Mouse (Mus musculus) lung, embryonic 15.5 days (tissue): ENCODE data around the gene Gm13271. TPM values are rescaled to one million over a fixed set of nuclear protein-coding genes. Genes with fewer than 3 reads are reported as not detected.
"Not testable (repeated sequence)": the region's sequence is repeated elsewhere in the genome, so short reads cannot be mapped to it uniquely, and the experiment has no call there.

ENCODE experiments used
- ATAC-seq: fragments of 200-750 bp; cut with Nextera tagmentation; 2 replicates; pipeline ENCODE4 v1.8.0; 2017; ENCODE audit warnings: moderate number of reproducible peaks, borderline replicate concordance; ENCODE audit not compliant: low FRiP score, low TSS enrichment; ENCODE audit errors: extremely low read depth
- H3K27ac ChIP-seq: fragments of 300-500 bp; sonication (generic); 2 replicates; pipeline ENCODE4 v1.5.1; 2015; ENCODE audit warnings: moderate library complexity, mild to moderate bottlenecking, inconsistent platforms
- H3K27me3 ChIP-seq: fragments of 300-500 bp; sonication (generic); 2 replicates; pipeline ENCODE4 v1.6.1; 2015; ENCODE audit warnings: inconsistent platforms
- H3K36me3 ChIP-seq: fragments of 300-500 bp; sonication (generic); 2 replicates; pipeline ENCODE4 v1.6.1; 2015; ENCODE audit warnings: inconsistent platforms
- H3K4me1 ChIP-seq: fragments of 300-500 bp; sonication (generic); 2 replicates; pipeline ENCODE4 v1.6.1; 2015; ENCODE audit warnings: inconsistent platforms
- H3K4me2 ChIP-seq: fragments of 300-500 bp; sonication (generic); 2 replicates; pipeline ENCODE4 v1.6.1; 2015; ENCODE audit warnings: inconsistent platforms, mild to moderate bottlenecking, moderate library complexity
- H3K4me3 ChIP-seq: fragments of 300-500 bp; sonication (generic); 2 replicates; pipeline ENCODE4 v1.5.1; 2015; ENCODE audit warnings: mild to moderate bottlenecking, inconsistent platforms
- H3K9ac ChIP-seq: fragments of 300-500 bp; sonication (generic); 2 replicates; pipeline ENCODE4 v1.6.1; 2015; ENCODE audit warnings: inconsistent platforms
- H3K9me3 ChIP-seq: fragments of 300-500 bp; sonication (generic); 2 replicates; pipeline ENCODE4 v1.6.1; 2016; ENCODE audit warnings: inconsistent platforms
- WGBS: fragments of 180-500 bp; shearing (Covaris S2); methylation state at CpG from one replicate; pipeline ENCODE4 v1.1.7; 2015; 5-methylcytosine and 5-hydroxymethylcytosine counted together
- polyA plus RNA-seq: library from polyadenylated mRNA; unstranded; fragments of >200 nt; fragmentation: Nextera tagmentation; extraction: Ambion mirVana; gene quantifications from 2 replicates; pipeline ENCODE4 v1.2.1, GENCODE M21; 2015

The Gm13271 gene
- polyA plus RNA-seq, 1 experiment from 2014 or later: not detected

DNA sequence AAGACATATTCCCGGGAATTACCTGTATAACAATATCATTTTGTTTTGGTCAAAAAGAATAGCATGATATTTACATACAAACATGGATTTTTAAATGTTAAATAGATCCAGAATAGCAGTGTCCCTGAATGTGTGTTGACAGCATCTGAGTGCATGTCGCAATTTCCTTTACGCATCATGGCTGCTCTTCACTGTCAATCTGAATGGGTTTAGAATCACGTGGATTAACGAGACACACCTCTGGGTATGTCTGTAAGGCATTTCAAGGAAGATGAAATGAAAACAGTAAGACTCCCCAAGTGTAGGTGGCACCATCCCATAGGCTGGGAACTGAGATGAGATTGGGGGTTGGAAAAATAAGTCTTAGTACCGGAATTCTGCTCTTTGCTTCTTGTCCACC is 15.6 kb upstream of the Gm13271 start:
- WGBS: 81% methylated on average over 6 of the region's 6 CpGs
- Histone ChIP-seq H3K36me3 (no peaks in the 10 kb centered on the region), H3K27ac (no peak overlapping the region), H3K4me2 (no peak overlapping the region), H3K9ac (no peak overlapping the region), H3K9me3 (no peaks in the 10 kb centered on the region), H3K4me3 (no peak overlapping the region), H3K27me3 (no peaks in the 10 kb centered on the region), H3K4me1 (peaks cover 12% of the 10 kb centered on the region)
- ATAC-seq: no peak

DNA sequence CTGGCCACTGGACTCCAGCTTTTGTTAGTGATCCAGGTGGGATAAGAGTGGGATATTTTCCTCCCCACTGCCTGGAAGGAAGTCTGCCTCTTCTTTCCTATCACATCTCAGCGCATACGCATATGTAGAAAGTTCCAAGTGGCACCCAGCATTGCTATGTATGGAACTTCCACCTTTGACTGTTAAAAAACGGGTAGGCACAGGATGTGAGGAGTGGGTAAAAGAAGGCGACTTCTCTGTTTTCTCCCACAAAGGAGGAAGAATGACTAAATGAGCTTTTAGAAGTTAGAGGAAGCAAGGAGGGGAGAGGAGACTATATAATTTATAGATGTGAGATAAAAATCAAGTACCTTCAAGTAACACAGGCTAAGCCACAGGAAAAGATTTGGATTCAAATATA is 13.2 kb upstream of the Gm13271 start:
- peaks cover 15% of the 10 kb centered on the region for H3K4me1 ChIP-seq
- no peak overlapping the region for H3K27ac ChIP-seq
- no peak overlapping the region for H3K9ac ChIP-seq
- no peaks in the 10 kb centered on the region for H3K9me3 ChIP-seq
- H3K4me3 ChIP-seq: no peak overlapping the region
- WGBS: 83% methylated on average over 4 of the region's 4 CpGs
- no peaks in the 10 kb centered on the region for H3K27me3 ChIP-seq
- no peak overlapping the region for H3K4me2 ChIP-seq
- no peaks in the 10 kb centered on the region for H3K36me3 ChIP-seq
- no peak for ATAC-seq

GRCm38 (mm10) chr4:88742771-88743371 is 11.8 kb upstream of the Gm13271 start:
- Histone ChIP-seq H3K27ac (no peak overlapping the region; the same call in 1 of the 2 replicates), H3K4me1 (peaks cover 15% of the 10 kb centered on the region), H3K4me3 (no peak overlapping the region), H3K36me3 (no peaks in the 10 kb centered on the region), H3K27me3 (no peaks in the 10 kb centered on the region), H3K9ac (no peak overlapping the region), H3K4me2 (no peak overlapping the region), H3K9me3 (no peaks in the 10 kb centered on the region)
- 47% methylated on average over 7 of the region's 7 CpGs for WGBS
- ATAC-seq: no peak

- H3K4me1 ChIP-seq: peaks cover 15% of the 10 kb centered on the region
- H3K9me3 ChIP-seq: no peaks in the 10 kb centered on the region
- ATAC-seq: no peak
- H3K27ac ChIP-seq: no peak overlapping the region
- 69% methylated on average over 3 of the region's 3 CpGs for WGBS
- no peak overlapping the region for H3K4me2 ChIP-seq
- H3K27me3 ChIP-seq: no peaks in the 10 kb centered on the region
- no peak overlapping the region for H3K9ac ChIP-seq
- H3K4me3 ChIP-seq: no peak overlapping the region
- no peaks in the 10 kb centered on the region for H3K36me3 ChIP-seq
Observed at GRCm38 (mm10) chr4:88744207-88744606, 10.5 kb upstream of the Gm13271 start.

GRCm38 (mm10) chr4:88749926-88750325 is 4.7 kb upstream of the Gm13271 start:
- Histone ChIP-seq H3K4me3 (no peak overlapping the region), H3K36me3 (no peaks in the 10 kb centered on the region), H3K9me3 (no peaks in the 10 kb centered on the region), H3K9ac (no peak overlapping the region), H3K27ac (no peak overlapping the region), H3K4me2 (no peak overlapping the region), H3K4me1 (0 out of 2 replicates have a peak, but pooled peaks cover 3% of the 10 kb centered on the region), H3K27me3 (no peaks in the 10 kb centered on the region)
- no peak for ATAC-seq
- 51% methylated on average over 6 of the region's 6 CpGs for WGBS

DNA sequence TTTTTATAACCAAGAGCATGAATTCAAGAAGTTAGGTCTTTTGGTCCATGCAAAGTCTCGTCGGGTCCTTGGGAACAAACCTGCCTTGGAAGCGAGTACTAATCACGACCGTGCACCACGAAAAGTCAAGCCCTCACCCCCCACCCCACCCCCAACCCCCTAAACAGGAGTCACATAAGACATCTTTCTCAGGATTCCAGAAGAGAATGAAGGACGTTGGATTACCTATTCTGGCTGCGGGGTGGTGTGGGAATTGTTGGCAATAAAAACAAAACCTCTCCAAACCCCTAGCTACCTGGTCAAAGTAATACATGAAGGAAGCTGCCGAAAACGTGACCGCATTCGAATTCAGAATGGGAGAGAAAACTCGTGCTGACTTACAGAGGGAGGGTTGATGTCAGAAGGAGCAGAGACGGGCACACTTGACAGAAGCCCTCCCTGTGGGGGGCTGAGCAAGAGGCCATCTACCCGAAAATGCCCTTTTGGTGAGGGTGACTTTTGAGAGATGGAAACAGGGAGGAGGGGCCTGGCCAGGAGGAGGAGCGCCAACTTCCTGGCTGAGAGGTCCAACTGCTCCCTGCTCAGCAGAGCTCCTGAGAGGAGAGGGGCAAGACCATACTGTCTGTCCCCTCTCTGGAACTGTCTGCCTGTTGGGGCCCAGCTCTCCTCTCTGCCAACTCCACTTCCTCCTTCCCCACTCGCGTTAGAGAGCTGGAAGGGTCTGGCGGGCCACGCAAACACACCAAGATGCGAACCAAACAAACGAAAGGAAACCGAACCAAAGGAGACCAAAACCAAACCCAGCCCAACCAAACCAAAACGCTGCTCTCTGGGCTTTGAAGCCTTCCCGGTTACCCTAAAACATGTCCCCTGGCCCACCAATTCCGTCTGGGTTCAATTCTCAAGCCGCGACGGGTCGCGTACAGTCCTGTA is 2.2 kb downstream of the Gm13271 start:
- H3K9me3 ChIP-seq, ATAC-seq, H3K36me3 ChIP-seq, H3K4me1 ChIP-seq, H3K27me3 ChIP-seq: not testable (repeated sequence)
- Histone ChIP-seq H3K27ac (peak overlapping the region; percentile 97), H3K9ac (peak overlapping the region; percentile 74), H3K4me2 (peak overlapping the region; percentile 85), H3K4me3 (peak overlapping the region; percentile 60)
- WGBS: 10% methylated on average over 28 of the region's 31 CpGs

GRCm38 (mm10) chr4:88757628-88758031 is 3.0 kb downstream of the Gm13271 start:
- peak overlapping the region; percentile 85 for H3K4me2 ChIP-seq
- H3K27me3 ChIP-seq, H3K9me3 ChIP-seq, H3K4me1 ChIP-seq, H3K36me3 ChIP-seq: not testable (repeated sequence)
- ATAC-seq: peak; percentile 100
- H3K4me3 ChIP-seq: peak overlapping the region; percentile 60
- WGBS: under 1% methylated on average over 19 of the region's 21 CpGs
- peak overlapping the region; percentile 97 for H3K27ac ChIP-seq
- peak overlapping the region; percentile 74; the same call in 1 of the 2 replicates for H3K9ac ChIP-seq

DNA sequence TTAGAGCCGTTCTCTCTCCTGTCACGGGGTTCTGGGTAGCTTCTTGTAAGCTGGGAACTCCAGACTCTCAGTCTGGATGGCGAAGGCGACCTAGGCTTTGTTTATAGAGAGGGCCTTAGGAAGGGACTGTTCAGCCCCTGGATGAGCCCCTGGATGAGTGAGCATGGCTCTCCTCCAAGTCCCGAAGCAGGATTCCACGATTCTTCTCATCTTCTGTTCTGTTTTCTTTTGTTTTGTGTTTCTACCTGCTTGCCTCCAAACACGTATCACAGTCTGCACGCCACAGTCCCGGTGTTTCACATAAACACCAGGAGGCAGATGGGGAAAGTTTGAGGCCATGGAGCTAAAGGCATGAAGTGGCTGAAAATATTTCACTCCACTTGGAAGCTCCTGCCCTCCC is 4.1 kb downstream of the Gm13271 start:
- not testable (repeated sequence) for H3K36me3 ChIP-seq, H3K27ac ChIP-seq, H3K9me3 ChIP-seq, H3K9ac ChIP-seq, H3K4me3 ChIP-seq, H3K4me1 ChIP-seq, H3K27me3 ChIP-seq, ATAC-seq, H3K4me2 ChIP-seq
- 82% methylated on average over 9 of the region's 9 CpGs for WGBS

DNA sequence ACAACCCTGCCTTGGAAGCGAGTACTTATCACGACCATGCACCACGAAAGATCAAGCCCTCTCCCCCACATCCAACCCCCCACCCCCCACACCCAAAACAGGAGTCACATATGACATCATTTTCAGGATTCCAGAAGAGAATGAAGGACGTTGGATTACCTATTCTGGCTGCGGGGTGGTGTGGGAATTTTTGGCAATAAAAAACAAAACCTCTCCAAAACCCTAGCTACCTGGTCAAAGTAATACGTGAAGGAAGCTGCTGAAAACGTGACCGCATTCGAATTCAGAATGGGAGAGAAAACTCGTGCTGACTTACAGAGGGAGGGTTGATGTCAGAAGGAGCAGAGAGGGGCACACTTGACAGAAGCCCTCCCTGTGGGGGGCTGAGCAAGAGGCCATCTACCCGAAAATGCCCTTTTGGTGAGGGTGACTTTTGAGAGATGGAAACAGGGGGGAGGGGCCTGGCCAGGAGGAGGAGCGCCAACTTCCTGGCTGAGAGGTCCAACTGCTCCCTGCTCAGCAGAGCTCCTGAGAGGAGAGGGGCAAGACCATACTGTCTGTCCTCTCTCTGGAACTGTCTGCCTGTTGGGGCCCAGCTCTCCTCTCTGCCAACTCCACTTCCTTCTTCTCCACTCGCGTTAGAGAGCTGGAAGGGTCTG is 5.1 kb downstream of the Gm13271 start, which contains the start of gene Gm13283:
Gene Gm13283 (plus strand): TSS at position 510 of the 659 bp plus-strand sequence.
- not testable (repeated sequence) for H3K9me3 ChIP-seq, ATAC-seq, H3K4me1 ChIP-seq, H3K27me3 ChIP-seq, H3K36me3 ChIP-seq, H3K9ac ChIP-seq
- peak within 1 kb of the TSS; percentile 50 for H3K4me2 ChIP-seq
- H3K4me3 ChIP-seq: peak within 1 kb of the TSS; percentile 35
- 21% methylated on average over 7 of the region's 14 CpGs for WGBS
- peak within 1 kb of the TSS; percentile 75 for H3K27ac ChIP-seq

- H3K27me3 ChIP-seq, H3K9me3 ChIP-seq, H3K9ac ChIP-seq, ATAC-seq, H3K4me1 ChIP-seq, H3K36me3 ChIP-seq: not testable (repeated sequence)
- Histone ChIP-seq H3K4me3 (peak overlapping the region; percentile 35), H3K4me2 (peak overlapping the region; percentile 50), H3K27ac (peak overlapping the region; percentile 75)
- WGBS: under 1% methylated on average over 22 of the region's 28 CpGs
Observed at GRCm38 (mm10) chr4:88760431-88760830, 5.8 kb downstream of the Gm13271 start.

DNA sequence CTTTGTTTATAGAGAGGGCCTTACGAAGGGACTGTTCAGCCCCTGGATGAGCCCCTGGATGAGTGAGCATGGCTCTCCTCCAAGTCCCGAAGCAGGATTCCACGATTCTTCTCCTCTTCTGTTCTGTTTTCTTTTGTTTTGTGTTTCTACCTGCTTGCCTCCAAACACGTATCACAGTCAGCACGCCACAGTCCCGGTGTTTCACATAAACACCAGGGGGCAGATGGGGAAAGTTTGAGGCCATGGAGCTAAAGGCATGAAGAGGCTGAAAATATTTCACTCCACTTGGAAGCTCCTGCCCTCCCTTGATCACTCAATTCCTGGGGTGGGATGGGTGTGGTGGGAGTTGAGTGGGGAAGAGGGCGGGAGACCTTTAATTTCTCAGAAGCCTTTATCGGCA is 7.1 kb downstream of the Gm13271 start:
- ATAC-seq, H3K4me2 ChIP-seq, H3K9me3 ChIP-seq, H3K9ac ChIP-seq, H3K27me3 ChIP-seq, H3K36me3 ChIP-seq, H3K4me1 ChIP-seq, H3K4me3 ChIP-seq, H3K27ac ChIP-seq: not testable (repeated sequence)
- WGBS: 55% methylated on average over 6 of the region's 8 CpGs

DNA sequence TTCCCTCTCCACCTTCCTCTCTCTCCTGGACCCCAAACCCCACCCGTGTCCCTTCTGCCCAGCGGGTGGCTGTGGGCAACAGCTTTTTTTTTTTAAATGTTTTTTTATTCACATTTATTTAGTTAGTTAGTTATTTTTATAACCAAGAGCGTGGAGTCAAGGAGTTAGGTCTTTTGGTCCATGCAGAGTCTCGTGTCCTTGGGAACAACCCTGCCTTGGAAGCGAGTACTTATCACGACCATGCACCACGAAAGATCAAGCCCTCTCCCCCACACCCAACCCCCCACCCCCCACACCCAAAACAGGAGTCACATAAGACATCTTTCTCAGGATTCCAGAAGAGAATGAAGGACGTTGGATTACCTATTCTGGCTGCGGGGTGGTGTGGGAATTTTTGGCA is 7.7 kb downstream of the Gm13271 start:
- not testable (repeated sequence) for H3K4me2 ChIP-seq, H3K27ac ChIP-seq, H3K9me3 ChIP-seq, H3K4me3 ChIP-seq, H3K4me1 ChIP-seq, H3K9ac ChIP-seq, ATAC-seq, H3K36me3 ChIP-seq, H3K27me3 ChIP-seq
- 47% methylated on average over 9 of the region's 9 CpGs for WGBS
